Mouse (Mus musculus) G1E (cell line): Measurements from ENCODE around the gene Mau2. TPM values are rescaled to one million over a fixed set of nuclear protein-coding genes. Genes with fewer than 3 reads are reported as not detected.
"Not testable (repeated sequence)": the region's sequence is repeated elsewhere in the genome, so short reads cannot be mapped to it uniquely, and the experiment has no call there.

ENCODE experiments used
- ATAC-seq: 2 replicates; pipeline ENCODE4 v1.8.0; 2016; ENCODE audit warnings: mild to moderate bottlenecking; ENCODE audit not compliant: insufficient number of reproducible peaks, poor library complexity, low FRiP score, severe bottlenecking; ENCODE audit errors: extremely low read depth
- DNase-seq: peaks from one replicate; pipeline ENCODE4 v3.0.0; 2012; ENCODE audit warnings: low spot score
- H3K27me3 ChIP-seq: 2 replicates; pipeline ENCODE4 v1.6.1; 2012; ENCODE audit warnings: mild to moderate bottlenecking, low read length, inconsistent platforms; ENCODE audit not compliant: insufficient read depth
- H3K36me3 ChIP-seq: replicated peaks from 2 replicates; pipeline ENCODE3; 2012; ENCODE audit warnings: mild to moderate bottlenecking, inconsistent platforms
- H3K4me1 ChIP-seq: 2 replicates; pipeline ENCODE4 v1.6.1; 2012; ENCODE audit warnings: low read depth, low read length, inconsistent platforms, mixed read lengths; ENCODE audit not compliant: insufficient read depth
- H3K4me3 ChIP-seq: 2 replicates; pipeline ENCODE4 v1.5.1; 2012; ENCODE audit warnings: low read depth, mild to moderate bottlenecking, inconsistent platforms, low read length, moderate library complexity, mixed read lengths
- H3K9me3 ChIP-seq: replicated peaks from 2 replicates; pipeline ENCODE4 v1.6.1; 2012; ENCODE audit warnings: inconsistent platforms
- CTCF ChIP-seq: IDR thresholded peaks from 2 replicates; pipeline ENCODE4 v1.5.1; 2012; ENCODE audit warnings: low read depth, low read length, inconsistent platforms, mixed read lengths
- GATA1 ChIP-seq: IDR thresholded peaks from 2 replicates; pipeline ENCODE4 v1.6.1; 2012; ENCODE audit warnings: borderline replicate concordance, low read length, inconsistent platforms, mixed read lengths
- GATA2 ChIP-seq: IDR thresholded peaks from 2 replicates; pipeline ENCODE4 v1.6.1; 2012; ENCODE audit warnings: low read depth, low read length, inconsistent platforms, borderline replicate concordance
- POLR2AphosphoS5 ChIP-seq: IDR thresholded peaks from 2 replicates; pipeline ENCODE4 v1.6.1; 2012; ENCODE audit warnings: low read depth, low read length, inconsistent platforms; ENCODE audit not compliant: insufficient replicate concordance
- TAL1 ChIP-seq: conservative IDR thresholded peaks from 2 replicates; pipeline ENCODE4 v1.6.1; 2012; ENCODE audit warnings: low read depth, low read length, inconsistent platforms, mixed read lengths
- polyA plus RNA-seq: library from polyadenylated mRNA; stranded (reverse); fragments of >175 nt; gene quantifications from 2 replicates; pipeline ENCODE4 v1.2.3, GENCODE M21; 2012
- total RNA-seq, 2 experiments: library from RNA; stranded (forward) in 1 of 2; stranded (reverse) in 1 of 2; fragments of 200-1000 nt in 1 of 2; fragments of >200 nt in 1 of 2; fragmentation: Nextera tagmentation in 1 of 2; gene quantifications; 2 replicates each; pipeline ENCODE4 v1.2.3; 2014 to 2017

The Mau2 gene
- total and polyA plus RNA-seq, 3 experiments: 29.6 to 53.2 (median 35.4) TPM

DNA sequence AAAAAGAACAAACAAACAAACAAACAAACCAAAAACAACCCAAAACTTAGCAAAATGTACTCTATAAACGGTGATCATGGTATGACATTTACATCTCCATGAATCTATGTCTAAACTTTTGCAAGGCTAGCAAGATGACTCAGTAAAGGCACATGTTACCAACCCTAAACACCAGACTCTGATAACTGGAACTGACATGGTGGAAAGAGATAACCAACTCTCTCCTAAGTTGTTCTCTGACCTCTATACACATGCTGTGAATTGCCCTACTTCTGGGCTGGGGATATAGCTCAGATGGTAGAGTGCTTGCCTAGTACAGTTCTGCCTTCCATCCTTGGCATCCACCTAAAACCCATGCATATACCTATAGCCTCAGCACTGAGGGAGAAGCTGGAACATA is 4.5 kb downstream of the Mau2 start:
- peaks cover 26% of the 10 kb centered on the region for H3K4me1 ChIP-seq
- ATAC-seq (no peak), DNase-seq (no peak)
- H3K9me3 ChIP-seq: no peaks in the 10 kb centered on the region
- H3K36me3 ChIP-seq: peaks cover 70% of the 10 kb centered on the region
- no peak overlapping the region for H3K4me3 ChIP-seq
- no peaks in the 10 kb centered on the region for H3K27me3 ChIP-seq
- TF ChIP-seq GATA2 (no peak), TAL1 (no peak), POLR2AphosphoS5 (no peak), GATA1 (no peak), CTCF (no peak)

DNA sequence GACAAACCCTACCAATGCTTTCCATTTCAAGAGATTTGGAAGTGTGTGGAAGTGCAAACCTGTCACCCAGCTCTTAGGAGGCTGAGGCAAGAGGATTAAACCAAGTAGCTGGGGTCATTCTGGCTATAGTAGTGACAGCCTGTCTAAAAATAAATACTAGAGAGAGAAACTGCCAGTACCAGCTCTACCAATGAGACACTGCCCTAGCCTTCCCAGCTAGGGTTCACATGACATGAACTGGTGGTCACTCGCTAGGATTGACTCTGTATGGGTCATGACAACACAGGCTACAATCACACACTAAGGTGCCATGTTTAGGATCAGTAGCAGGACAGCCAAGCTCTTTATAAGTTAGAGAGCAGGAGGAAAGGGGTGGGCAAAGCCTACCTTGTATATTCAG is 12.3 kb downstream of the Mau2 start:
- Histone ChIP-seq H3K36me3 (peaks cover 92% of the 10 kb centered on the region), H3K4me3 (no peak overlapping the region), H3K27me3 (no peaks in the 10 kb centered on the region), H3K4me1 (peaks cover 3% of the 10 kb centered on the region; the same call in 1 of the 2 replicates), H3K9me3 (no peaks in the 10 kb centered on the region)
- TF ChIP-seq POLR2AphosphoS5 (no peak), GATA2 (no peak), TAL1 (no peak), CTCF (no peak), GATA1 (no peak)
- DNase-seq: no peak
- ATAC-seq: no peak

DNA sequence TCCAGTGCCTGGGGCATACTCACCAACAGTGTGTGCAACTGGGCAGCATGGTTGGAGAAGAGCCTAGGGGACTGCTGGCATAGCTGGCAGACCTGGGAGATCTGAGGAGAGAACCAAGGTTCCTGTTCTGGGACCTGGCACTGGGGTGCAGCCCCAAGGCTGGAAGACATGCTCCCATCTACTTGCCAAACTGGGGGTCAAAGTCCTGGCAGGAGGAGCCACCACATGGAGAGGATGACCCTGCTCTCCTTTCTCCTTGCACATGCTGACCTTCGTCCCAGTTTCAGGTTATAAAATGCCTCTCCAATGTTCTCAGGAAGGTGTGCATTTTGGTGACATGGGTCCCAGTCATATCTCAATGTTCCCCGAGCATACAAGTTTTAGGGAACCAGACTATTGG is 16.4 kb downstream of the Mau2 start:
- no peaks in the 10 kb centered on the region for H3K27me3 ChIP-seq
- peaks cover 100% of the 10 kb centered on the region for H3K36me3 ChIP-seq
- DNase-seq: no peak
- no peak overlapping the region for H3K4me3 ChIP-seq
- no peak for ATAC-seq
- TF ChIP-seq TAL1: no peak
- TF ChIP-seq POLR2AphosphoS5: no peak
- no peak for TF ChIP-seq GATA1
- TF ChIP-seq CTCF: no peak
- no peak for TF ChIP-seq GATA2
- no peaks in the 10 kb centered on the region for H3K9me3 ChIP-seq
- no peaks in the 10 kb centered on the region for H3K4me1 ChIP-seq

- no peak overlapping the region for H3K4me3 ChIP-seq
- DNase-seq (no peak), ATAC-seq (no peak)
- TF ChIP-seq GATA2: no peak
- no peak for TF ChIP-seq CTCF
- no peak for TF ChIP-seq TAL1
- no peaks in the 10 kb centered on the region for H3K27me3 ChIP-seq
- H3K36me3 ChIP-seq: peaks cover 100% of the 10 kb centered on the region
- no peaks in the 10 kb centered on the region for H3K4me1 ChIP-seq
- no peaks in the 10 kb centered on the region for H3K9me3 ChIP-seq
Measured at GRCm38 (mm10) chr8:70023596-70023995, 18.9 kb downstream of the Mau2 start.

GRCm38 (mm10) chr8:70015017-70015416 is 27.5 kb downstream of the Mau2 start:
- DNase-seq: no peak
- Histone ChIP-seq H3K9me3 (no peaks in the 10 kb centered on the region), H3K4me3 (no peak overlapping the region), H3K27me3 (no peaks in the 10 kb centered on the region), H3K36me3 (peaks cover 45% of the 10 kb centered on the region), H3K4me1 (peaks cover 3% of the 10 kb centered on the region; the same call in 1 of the 2 replicates)
- TF ChIP-seq GATA2: no peak
- no peak for TF ChIP-seq CTCF
- TF ChIP-seq POLR2AphosphoS5: no peak
- no peak for TF ChIP-seq TAL1
- no peak for TF ChIP-seq GATA1
- no peak for ATAC-seq

GRCm38 (mm10) chr8:70012763-70013162 is 29.8 kb downstream of the Mau2 start:
- Histone ChIP-seq H3K27me3 (peaks cover 5% of the 10 kb centered on the region), H3K4me1 (peaks cover 3% of the 10 kb centered on the region; the same call in 1 of the 2 replicates), H3K36me3 (peaks cover 22% of the 10 kb centered on the region), H3K4me3 (no peak overlapping the region), H3K9me3 (no peaks in the 10 kb centered on the region)
- TF ChIP-seq TAL1 (no peak), POLR2AphosphoS5 (no peak), GATA1 (no peak)
- ATAC-seq: no peak
- no peak for DNase-seq

DNA sequence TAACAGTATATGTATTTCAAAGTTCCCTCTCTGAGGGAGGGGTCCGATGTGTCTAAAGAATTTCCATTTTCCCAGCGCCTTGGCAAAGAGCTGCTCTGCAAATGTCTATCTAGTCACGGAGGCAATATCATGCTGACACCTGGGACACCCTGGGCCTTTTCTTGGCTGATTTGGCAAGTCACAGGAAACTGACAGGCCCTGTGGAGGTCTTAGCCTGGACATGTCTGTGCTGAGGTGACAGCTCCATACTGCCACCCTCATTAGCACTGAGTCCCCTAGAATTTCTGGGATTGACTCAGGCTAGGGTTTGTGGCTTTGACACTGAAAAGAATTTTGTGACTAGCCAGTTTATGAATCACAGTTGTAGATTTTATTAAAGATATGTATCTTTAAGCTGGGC is 30.2 kb downstream of the Mau2 start:
- Histone ChIP-seq H3K4me1 (peaks cover 3% of the 10 kb centered on the region; the same call in 1 of the 2 replicates), H3K36me3 (peaks cover 18% of the 10 kb centered on the region), H3K27me3 (peaks cover 5% of the 10 kb centered on the region), H3K4me3 (no peak overlapping the region), H3K9me3 (no peaks in the 10 kb centered on the region)
- TF ChIP-seq GATA2 (no peak), POLR2AphosphoS5 (no peak), TAL1 (no peak), GATA1 (no peak), CTCF (no peak)
- no peak for ATAC-seq
- DNase-seq: no peak

GRCm38 (mm10) chr8:70010796-70011195 is 31.7 kb downstream of the Mau2 start:
- not testable (repeated sequence) for H3K4me3 ChIP-seq, H3K9me3 ChIP-seq, H3K4me1 ChIP-seq, H3K36me3 ChIP-seq, ATAC-seq, DNase-seq, H3K27me3 ChIP-seq
